Mouse (Mus musculus): ENCODE results near the gene Jmjd8.

Gene Jmjd8

GRCm38 (mm10) chr17:25832436-25833290 is 4.0 kb downstream of the Jmjd8 start:
- peak; percentile 100 for DNase-seq (ENCODE audit: extremely low read depth, insufficient read length, low spot score)

DNA sequence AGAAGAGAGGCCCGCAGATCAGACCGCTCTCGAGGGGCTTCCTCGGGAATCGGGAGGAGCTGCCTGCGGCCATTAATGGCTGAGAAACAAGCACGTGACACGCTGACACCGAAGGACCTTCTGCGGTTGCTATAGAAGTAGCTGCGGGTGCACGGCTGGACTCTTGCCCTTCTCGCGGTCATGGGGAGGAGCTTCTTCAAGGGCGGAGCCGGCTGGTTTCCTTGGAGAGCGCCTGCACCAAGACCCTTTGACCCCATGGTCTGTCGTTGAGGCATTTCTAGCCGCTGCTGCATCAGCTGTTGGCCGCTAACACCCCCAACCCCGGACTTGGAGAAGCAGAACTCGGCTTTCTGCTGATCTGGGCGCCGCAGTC is 4.6 kb downstream of the Jmjd8 start, which contains the start of gene Stub1:
Gene Stub1, minus strand, starts transcription at position 114 of the 373 bp plus-strand sequence.
- DNase-seq (ENCODE audit: extremely low read depth, insufficient read length, low spot score): no peak

GRCm38 (mm10) chr17:25833961-25834594 is 5.4 kb downstream of the Jmjd8 start:
- no peak for DNase-seq (ENCODE audit: extremely low read depth, insufficient read length, low spot score)

GRCm38 (mm10) chr17:25834595-25835222 is 6.0 kb downstream of the Jmjd8 start:
- no peak for DNase-seq (ENCODE audit: extremely low read depth, insufficient read length, low spot score)

GRCm38 (mm10) chr17:25835301-25835700 is 6.6 kb downstream of the Jmjd8 start:
- DNase-seq (ENCODE audit: extremely low read depth, insufficient read length, low spot score): no peak

DNA sequence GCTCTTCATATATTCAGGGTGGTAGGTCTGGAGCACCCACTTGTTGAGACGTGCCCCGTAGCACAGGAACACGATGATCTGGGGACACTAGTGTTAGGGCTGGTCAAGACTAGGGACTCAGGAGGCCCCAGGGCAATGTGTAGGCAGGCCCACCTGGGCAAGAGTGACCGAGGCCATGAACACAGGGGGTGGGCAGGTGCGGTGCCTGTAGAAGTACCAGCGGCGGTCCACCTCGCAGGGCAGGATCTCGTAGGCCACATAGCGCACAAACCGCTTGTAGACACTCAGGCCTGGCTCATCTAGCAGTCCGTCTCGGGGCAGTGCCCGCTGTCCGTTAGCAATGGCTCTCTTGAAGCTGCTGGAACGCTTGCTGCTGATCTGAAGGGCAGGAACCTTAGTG is 7.1 kb downstream of the Jmjd8 start:
- no peak for DNase-seq (ENCODE audit: extremely low read depth, insufficient read length, low spot score)

DNA sequence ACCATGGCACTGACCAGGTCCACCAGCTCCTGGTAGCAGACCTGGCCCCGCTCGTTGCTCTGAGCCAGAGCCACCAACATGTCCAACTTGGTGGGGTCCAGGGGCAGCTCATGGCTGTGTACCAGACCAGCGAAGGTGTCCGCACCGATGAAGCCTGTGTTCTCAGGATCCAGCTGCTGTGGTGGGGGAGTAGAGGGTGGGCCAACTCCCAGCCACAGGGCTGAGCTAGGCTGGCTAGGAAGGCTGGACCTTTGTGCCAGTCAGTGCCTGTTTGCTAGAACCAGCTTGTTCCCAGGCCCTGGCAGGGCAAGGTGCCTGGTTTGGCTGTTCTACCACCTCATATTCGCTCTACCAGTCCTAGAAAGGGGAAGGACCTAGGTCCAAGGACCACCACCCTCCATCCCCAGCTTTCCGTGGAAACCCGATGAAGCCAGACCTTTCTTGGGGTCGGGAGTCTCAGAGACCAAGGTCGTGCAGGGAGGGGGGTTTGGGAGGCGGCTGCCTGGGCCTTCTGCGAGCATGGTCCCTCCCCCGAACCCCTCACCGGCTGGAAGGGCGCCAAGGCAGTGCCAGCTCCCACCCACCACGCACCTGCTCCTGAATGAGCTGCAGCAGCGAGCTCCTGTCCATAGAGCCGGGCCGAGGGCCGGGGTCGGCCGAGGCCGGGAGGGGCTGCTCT is 7.9 kb downstream of the Jmjd8 start:
- no peak for DNase-seq (ENCODE audit: extremely low read depth, insufficient read length, low spot score)

DNA sequence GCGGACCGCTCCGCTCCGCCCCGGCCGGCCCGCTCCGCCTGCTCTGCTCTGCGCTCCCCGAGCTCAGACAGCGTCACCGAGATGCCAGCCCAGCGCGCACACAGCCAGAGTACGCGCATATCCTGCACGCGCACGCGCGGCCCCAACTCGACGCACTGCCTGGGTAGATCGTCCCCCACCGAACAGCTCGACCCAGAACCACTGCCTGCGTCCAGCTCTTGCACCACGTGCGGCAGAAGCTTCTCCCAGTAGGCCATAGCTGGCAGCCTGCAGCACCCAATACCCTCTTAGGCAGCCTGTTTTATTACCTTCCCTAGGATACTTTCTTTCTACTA is 8.4 kb downstream of the Jmjd8 start, which contains the start of gene Rhbdl1:
Gene Rhbdl1, minus strand, starts transcription at position 220 of the 335 bp plus-strand sequence.
- DNase-seq (ENCODE audit: extremely low read depth, insufficient read length, low spot score): no peak

DNA sequence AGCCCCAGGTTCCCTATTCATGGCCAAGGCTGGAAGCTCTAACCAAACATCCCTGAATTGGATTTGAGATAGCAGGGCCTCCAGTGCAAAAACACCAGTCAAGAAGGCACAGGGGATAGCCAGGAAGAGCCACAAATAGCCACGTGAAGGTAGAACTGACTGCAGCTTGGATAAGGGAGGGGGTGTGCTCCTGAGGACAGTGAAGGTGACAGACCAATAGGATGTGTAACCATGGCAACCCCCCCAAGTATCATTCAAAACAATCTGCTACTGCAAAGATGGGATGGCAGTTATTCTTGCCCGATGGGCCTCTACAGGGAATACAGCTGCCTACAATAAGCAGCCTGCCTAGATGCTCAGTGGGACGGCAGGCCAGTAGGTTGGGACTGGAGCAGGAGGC is 8.9 kb downstream of the Jmjd8 start:
- DNase-seq (ENCODE audit: extremely low read depth, insufficient read length, low spot score): no peak

GRCm38 (mm10) chr17:25838904-25839303 is 10.2 kb downstream of the Jmjd8 start:
- no peak for DNase-seq (ENCODE audit: extremely low read depth, insufficient read length, low spot score)

DNA sequence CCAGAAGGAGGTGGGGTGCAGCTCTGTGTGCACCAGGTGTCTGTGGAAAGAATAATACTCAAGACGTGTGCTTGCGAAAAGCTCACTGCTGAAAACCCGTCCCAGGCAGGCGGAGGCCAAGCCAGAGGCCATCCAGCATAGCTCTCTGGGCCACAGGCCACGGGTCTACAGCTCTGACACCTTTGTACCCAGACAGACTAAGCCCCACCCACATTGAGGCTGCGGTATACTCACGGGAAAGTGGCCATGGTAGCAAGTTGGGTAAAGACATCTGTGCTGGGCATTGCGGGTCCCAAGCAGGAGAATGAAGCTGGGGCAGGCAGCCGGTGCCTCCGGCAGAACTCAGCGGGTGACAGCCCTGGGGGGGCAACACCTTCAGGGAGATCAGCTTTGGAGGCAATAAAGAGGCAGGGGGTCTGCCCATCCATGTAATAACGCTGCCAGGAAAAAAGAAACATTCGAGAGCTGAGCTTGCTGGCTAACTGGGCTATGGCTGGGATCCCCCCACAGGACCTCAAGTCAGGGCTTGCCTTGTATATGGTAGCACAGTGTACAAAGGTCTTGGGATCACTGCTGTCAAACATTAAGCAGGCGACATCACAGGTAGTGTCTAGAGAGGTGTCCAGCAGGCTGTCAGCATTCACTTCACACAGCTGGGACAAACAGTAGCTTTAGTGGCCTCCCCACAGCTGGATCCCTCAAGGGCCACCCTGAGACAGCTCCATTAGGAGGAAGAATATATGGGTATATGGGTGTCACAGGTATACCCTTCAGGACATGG is 11.0 kb downstream of the Jmjd8 start:
- DNase-seq (ENCODE audit: extremely low read depth, insufficient read length, low spot score): no peak

DNA sequence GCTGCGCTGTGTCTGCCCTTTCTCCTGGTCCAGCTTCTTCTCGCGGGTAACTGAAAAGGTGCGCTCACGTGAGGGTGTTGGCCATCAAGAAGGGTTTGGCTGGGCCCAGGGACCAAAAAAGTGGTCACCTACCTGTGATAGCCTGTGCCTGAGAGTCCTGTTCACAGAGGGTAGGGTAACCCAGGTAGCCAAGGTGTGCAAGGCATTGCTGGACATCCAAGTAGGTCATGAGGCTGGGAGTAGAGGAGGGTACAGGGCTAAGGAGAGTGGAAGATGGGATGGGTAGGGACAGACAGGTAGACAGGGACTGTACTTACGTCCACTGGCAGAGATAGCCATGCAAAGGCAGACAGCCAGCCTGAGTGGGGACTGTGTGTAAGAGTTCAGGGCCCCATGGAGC is 11.9 kb downstream of the Jmjd8 start:
- no peak for DNase-seq (ENCODE audit: extremely low read depth, insufficient read length, low spot score)

GRCm38 (mm10) chr17:25841117-25841880 is 12.6 kb downstream of the Jmjd8 start, which contains the start of gene Gm20683:
Gene Gm20683 (minus strand): TSS chr17:25841763.
- DNase-seq (ENCODE audit: extremely low read depth, insufficient read length, low spot score): no peak

DNA sequence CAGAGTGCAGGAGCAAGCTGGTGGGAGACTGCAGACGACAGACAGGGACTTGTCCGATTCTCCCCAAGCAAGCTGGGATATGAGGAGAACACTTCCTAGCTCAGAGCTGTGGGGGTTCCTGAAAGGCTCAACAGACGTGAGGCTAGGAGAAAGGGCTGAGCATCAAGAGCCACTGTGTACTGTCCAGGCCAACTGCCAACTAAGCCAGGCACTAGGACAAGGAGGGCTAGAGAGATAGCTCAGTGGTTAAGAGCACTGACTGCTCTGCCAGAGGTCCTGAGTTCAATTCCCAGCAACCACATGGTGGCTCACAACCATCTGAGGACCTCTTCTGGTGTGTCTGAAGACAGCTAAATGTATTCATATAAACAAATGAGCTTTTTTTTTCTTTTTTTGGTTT is 13.8 kb downstream of the Jmjd8 start:
- no peak for DNase-seq (ENCODE audit: extremely low read depth, insufficient read length, low spot score)

GRCm38 (mm10) chr17:25843122-25843521 is 14.5 kb downstream of the Jmjd8 start:
- no peak for DNase-seq (ENCODE audit: extremely low read depth, insufficient read length, low spot score)

GRCm38 (mm10) chr17:25843636-25844395 is 15.1 kb downstream of the Jmjd8 start:
- no peak for DNase-seq (ENCODE audit: extremely low read depth, insufficient read length, low spot score)

DNA sequence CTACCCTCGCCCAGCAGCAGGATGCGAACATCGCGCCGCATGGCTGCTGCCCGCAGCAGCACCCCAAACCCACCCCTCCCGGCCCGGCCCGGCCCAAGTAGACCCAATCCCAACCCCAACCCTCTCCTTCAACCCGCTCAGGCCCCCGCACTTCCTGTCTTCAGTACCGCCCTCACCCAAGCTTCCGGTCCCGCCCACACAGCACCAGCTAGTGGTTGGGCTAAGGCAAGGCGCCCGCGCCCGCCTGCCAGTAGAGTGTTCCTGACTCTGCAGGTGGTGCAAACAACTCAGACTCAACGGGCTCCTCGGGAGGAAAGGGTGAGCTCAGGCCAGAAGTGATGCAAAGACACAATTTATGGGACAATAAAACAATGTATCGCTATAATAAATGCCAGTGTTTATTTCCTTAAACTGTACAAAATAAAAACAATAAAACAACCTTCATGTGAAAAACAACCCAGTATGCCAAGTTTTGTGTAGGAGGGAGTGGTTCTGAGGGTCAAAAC is 15.8 kb downstream of the Jmjd8 start, which contains the start of gene Rhot2:
Gene Rhot2, minus strand, starts transcription at position 456 of the 506 bp plus-strand sequence.
- DNase-seq (ENCODE audit: extremely low read depth, insufficient read length, low spot score): peak; percentile 89

DNA sequence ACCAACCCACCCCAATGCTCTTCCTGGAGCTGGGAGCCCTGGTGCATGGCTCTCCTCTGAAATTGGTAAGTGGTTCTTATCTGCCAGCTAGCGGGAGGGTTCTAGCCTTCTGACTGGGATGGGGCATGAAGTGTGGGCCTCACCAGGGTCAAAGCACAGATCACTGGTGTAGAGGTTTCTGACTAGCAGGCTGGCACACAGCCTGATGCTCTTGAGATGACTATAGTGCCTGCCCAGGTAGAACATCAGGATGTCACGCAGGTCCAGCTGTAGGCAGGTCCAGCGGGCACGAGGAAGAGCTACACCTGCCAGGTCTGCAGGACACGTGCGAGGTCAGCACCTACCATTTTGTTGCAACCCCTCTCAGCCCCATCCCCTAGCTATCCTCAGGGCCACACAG is 31.6 kb downstream of the Jmjd8 start:
- no peak for DNase-seq (ENCODE audit: extremely low read depth, insufficient read length, low spot score)
